Mouse (Mus musculus): ENCODE data around the gene Ccdc91. TPM values are rescaled to one million over a fixed set of nuclear protein-coding genes. Genes with fewer than 3 reads are reported as not detected.

Gene Ccdc91
- total RNA-seq, 4 experiments from 2014 or later: 34.7 to 41.0 (median 37.1) TPM

DNA sequence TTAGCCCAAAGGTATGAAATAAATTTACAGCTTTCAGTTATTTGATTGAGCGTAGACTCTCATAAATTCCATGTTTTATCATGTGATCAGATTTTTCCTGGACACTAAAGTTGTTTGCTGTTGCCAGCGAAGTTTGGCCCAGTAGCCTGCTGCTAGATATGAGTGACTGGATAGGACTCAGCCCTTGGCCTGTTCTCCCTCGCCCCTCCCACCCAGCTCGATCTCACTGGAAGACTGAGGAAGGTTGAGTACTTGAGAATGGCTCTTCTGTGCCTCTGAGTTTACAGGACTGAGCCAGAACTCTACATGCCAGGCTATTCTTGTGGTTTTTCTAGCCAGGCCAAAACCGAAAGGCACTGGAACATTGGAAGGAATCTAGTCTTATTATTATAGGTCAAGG, 93.6 kb downstream of the Ccdc91 start:
- no peak for DNase-seq (ENCODE audit: low spot score in 2 of 2)

DNA sequence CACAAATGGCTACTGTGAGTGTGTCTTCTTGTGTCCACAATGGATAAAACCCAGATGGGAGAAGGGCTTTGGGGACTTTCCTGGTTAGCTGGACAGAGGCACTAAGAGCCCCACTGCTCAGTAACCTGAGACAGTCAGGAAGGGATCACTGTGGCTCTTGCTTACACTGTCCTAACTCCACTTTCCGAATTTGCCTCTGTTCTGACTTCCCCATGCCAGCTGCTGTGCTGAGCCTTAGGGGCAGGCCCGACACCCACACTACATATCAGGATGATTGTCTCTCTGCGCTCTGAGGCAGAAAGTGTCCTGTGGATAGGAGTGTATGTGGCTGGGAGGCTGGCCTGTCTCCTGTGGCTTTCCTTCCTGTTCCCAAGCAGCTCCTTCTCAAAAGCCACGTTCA, 97.5 kb downstream of the Ccdc91 start:
- DNase-seq (ENCODE audit: low spot score in 2 of 2): no peak

- no peak for DNase-seq (ENCODE audit: low spot score in 2 of 2)
These were observed 99.0 kb downstream of the Ccdc91 start for GRCm38 (mm10) chr6:147574454-147575182.

DNA sequence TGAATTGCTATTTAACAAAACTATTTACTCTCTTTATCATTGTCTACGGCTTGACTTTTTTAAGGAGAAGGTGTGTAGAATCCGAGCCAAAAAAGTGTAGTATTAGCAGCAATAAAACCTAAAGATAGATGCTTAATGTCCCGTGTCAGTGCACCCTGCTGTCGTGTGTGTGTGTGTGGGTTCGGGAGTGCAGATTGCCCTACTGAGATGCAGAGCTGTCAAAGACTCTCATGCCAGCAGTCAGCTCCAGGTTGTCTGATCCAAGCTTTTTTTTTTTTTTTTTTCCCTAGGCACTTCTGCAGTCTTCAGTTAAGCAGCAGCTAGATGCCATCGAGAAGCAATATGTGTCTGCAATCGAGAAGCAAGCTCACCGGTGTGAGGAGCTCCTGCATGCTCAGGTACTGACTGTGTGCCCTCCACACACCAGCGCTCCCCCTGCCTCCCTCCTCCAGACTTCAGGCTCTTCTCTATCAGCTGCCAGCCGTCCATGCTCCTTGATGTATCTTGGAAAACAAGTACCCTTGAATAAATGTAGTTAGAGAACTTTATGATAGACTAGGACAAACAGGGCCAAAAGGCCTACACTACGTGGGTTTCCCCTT, 99.7 kb downstream of the Ccdc91 start:
- no peak for DNase-seq (ENCODE audit: low spot score in 2 of 2)

- DNase-seq (ENCODE audit: low spot score in 2 of 2): no peak
These were observed 112.0 kb downstream of the Ccdc91 start for GRCm38 (mm10) chr6:147587675-147588074.

GRCm38 (mm10) chr6:147606666-147607065, 131.0 kb downstream of the Ccdc91 start:
- DNase-seq (ENCODE audit: low spot score in 2 of 2): no peak

GRCm38 (mm10) chr6:147607613-147608012, 132.0 kb downstream of the Ccdc91 start:
- peak; percentile 28 to 51 for DNase-seq (ENCODE audit: low spot score in 2 of 2)

- DNase-seq (ENCODE audit: low spot score in 2 of 2): no peak
These were observed 139.7 kb downstream of the Ccdc91 start for GRCm38 (mm10) chr6:147615306-147615705.

DNA sequence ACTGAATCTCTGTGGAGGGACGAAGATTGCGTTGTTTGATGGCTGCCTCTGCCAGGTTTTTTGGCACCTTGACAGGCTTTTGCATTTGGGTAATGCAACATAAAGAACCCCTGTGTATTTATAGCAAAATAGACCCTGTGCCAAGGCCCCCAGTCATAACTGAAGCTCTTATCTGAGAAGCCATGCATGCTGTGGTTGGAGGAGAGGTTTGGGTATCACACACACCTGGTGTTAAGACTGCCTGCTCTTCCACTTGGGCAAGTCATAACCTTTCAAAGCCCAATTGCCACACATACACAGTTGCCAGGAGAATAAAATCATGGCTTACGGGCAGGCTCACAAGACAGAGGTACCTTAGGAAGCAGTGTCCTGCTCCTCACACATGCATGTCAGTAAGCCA, 147.5 kb downstream of the Ccdc91 start:
- no peak for DNase-seq (ENCODE audit: low spot score in 2 of 2)

- no peak for DNase-seq (ENCODE audit: low spot score in 2 of 2)
These were observed 160.8 kb downstream of the Ccdc91 start for GRCm38 (mm10) chr6:147636464-147636863.

GRCm38 (mm10) chr6:147643875-147644274, 168.2 kb downstream of the Ccdc91 start:
- DNase-seq (ENCODE audit: low spot score in 2 of 2): no peak

GRCm38 (mm10) chr6:147644391-147644790, 168.8 kb downstream of the Ccdc91 start:
- DNase-seq (ENCODE audit: low spot score in 2 of 2): no peak

GRCm38 (mm10) chr6:147646401-147646968, 170.9 kb downstream of the Ccdc91 start:
- DNase-seq (ENCODE audit: low spot score in 2 of 2): no peak

- DNase-seq (ENCODE audit: low spot score in 2 of 2): no peak
These were observed 182.4 kb downstream of the Ccdc91 start for GRCm38 (mm10) chr6:147658025-147658424.

GRCm38 (mm10) chr6:147660718-147661117, 185.1 kb downstream of the Ccdc91 start:
- no peak for DNase-seq (ENCODE audit: low spot score in 2 of 2)

DNA sequence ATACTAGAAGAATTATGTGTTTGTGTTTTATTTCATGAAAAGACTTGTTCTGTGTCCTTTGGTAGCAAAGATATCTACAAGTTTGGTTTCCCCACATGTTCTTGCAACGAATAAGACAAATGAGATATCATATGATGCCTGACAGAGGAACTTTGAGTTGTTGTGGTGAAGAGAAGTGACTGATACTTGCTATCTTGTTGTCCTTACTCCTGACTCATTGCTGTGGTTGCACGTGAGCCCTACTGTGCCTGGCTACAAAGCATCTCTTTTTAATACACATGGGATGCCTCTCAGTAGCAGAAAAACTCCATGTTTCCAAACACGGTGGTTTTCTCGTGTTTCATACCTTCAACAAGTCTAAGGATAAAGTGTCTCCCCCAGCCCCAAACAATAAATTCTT, 186.2 kb downstream of the Ccdc91 start:
- DNase-seq (ENCODE audit: low spot score in 2 of 2): no peak

- no peak for DNase-seq (ENCODE audit: low spot score in 2 of 2)
These were observed 187.0 kb downstream of the Ccdc91 start for GRCm38 (mm10) chr6:147662610-147663009.

DNA sequence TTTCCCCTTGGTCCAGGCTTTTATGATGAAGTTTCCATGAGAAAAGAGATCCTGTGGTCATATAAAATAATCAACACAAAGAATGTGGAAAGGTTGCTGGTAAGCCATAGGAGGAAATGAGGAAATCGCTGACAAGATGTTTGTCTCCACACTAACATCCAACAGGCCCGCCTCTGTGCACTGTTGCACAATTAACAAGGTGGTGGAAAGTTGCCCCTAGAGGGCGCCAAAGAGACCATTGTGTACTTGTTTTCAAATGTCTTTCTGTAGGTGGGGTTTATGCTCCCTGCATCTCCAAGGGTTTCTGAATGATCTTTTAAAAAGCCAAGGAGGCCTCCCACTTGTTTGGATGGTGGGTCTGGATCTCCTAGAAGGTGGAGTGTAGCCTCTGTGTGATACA, 188.7 kb downstream of the Ccdc91 start:
- DNase-seq (ENCODE audit: low spot score in 2 of 2): peak in 1 of 2 experiments; percentile 12

- no peak for DNase-seq (ENCODE audit: low spot score in 2 of 2)
These were observed 195.7 kb downstream of the Ccdc91 start for GRCm38 (mm10) chr6:147671366-147671765.

- DNase-seq (ENCODE audit: low spot score in 2 of 2): no peak
These were observed 196.9 kb downstream of the Ccdc91 start for GRCm38 (mm10) chr6:147672481-147672880.

DNA sequence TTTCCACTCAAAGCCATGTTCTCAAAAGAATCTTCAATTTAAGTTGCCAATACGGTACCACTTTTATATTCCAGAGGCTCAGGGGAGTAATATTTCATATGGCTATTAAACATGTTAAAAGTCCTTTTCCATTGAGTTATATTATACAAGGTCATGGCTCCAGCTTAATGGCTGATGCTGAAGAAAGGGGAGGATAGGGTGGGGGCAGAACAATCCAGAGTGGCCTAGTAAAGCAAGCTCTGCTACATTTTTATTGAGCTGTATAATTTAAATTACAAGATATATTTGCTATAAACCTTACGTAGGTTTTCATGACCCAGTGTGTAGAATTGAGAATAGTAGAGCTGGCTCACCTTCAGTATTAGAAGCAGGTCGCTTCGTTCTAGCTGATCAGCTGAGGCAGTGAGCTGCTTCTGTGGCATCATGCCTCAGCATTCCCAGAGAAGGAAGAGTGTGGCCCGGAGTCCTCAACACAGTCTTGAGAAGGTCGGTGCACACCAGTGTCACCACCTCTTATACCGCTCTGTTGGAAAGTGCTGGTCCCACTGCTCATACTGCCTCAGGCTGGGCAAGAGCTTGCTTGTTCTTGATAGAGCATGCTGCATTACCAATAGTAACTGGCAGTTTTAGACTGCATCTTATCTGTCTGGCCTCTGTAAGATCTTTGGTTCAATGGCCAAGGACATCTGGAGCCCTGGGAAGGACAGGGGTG, 199.6 kb downstream of the Ccdc91 start:
- DNase-seq (ENCODE audit: low spot score in 2 of 2): no peak

GRCm38 (mm10) chr6:147676214-147676613, 200.6 kb downstream of the Ccdc91 start:
- DNase-seq (ENCODE audit: low spot score in 2 of 2): no peak

All from layer of hippocampus, adult 8-10 months (tissue).